Mouse (Mus musculus): ENCODE measurements around the gene Nacc2. TPM values are rescaled to one million over a fixed set of nuclear protein-coding genes. Genes with fewer than 3 reads are reported as not detected.

Gene Nacc2
- total RNA-seq (2021) = 10 to 100 TPM; 13.4 to 14.5 TPM
- long read RNA-seq, experiment 1, full-length matches to known transcripts = 14 of 23 reads
- long read RNA-seq, experiment 1, partial matches to known transcripts = 4 of 23 reads
- long read RNA-seq, experiment 1, other reads (novel, unspliced or antisense) = 5 of 23 reads
- long read RNA-seq, experiment 2, full-length matches to known transcripts = 12 of 27 reads
- long read RNA-seq, experiment 2, partial matches to known transcripts = 6 of 27 reads
- long read RNA-seq, experiment 2, other reads (novel, unspliced or antisense) = 9 of 27 reads

GRCm38 (mm10) chr2:26123079-26123648, at the start of gene Nacc2:
Nacc2 (minus strand) TSS chr2:26123220.
- no peak for DNase-seq

- no peak for DNase-seq
Observed at GRCm38 (mm10) chr2:26172166-26172565, 49.1 kb upstream of the Nacc2 start.

GRCm38 (mm10) chr2:26170376-26170775, 47.4 kb upstream of the Nacc2 start:
- no peak for DNase-seq

GRCm38 (mm10) chr2:26168843-26169579, 46.0 kb upstream of the Nacc2 start:
- DNase-seq = no peak

GRCm38 (mm10) chr2:26166890-26167289, 43.9 kb upstream of the Nacc2 start:
- DNase-seq = no peak

GRCm38 (mm10) chr2:26158064-26158463, 35.0 kb upstream of the Nacc2 start:
- no peak for DNase-seq

- no peak for DNase-seq
Observed at GRCm38 (mm10) chr2:26156191-26156977, 33.4 kb upstream of the Nacc2 start.

- no peak for DNase-seq
Observed at GRCm38 (mm10) chr2:26155737-26156136, 32.7 kb upstream of the Nacc2 start.

GRCm38 (mm10) chr2:26154586-26154985, 31.6 kb upstream of the Nacc2 start:
- DNase-seq = no peak

- no peak for DNase-seq
Observed at GRCm38 (mm10) chr2:26153909-26154340, 30.9 kb upstream of the Nacc2 start.

- peak; percentile 62 for DNase-seq
Observed at GRCm38 (mm10) chr2:26153295-26153694, 30.3 kb upstream of the Nacc2 start.

GRCm38 (mm10) chr2:26147706-26148370, 24.8 kb upstream of the Nacc2 start:
- no peak for DNase-seq

- DNase-seq = no peak
Observed at GRCm38 (mm10) chr2:26146337-26147042, 23.5 kb upstream of the Nacc2 start.

- no peak for DNase-seq
Observed at GRCm38 (mm10) chr2:26145113-26145512, 22.1 kb upstream of the Nacc2 start.

- DNase-seq = no peak
Observed at GRCm38 (mm10) chr2:26144331-26144730, 21.3 kb upstream of the Nacc2 start.

- DNase-seq = no peak
Observed at GRCm38 (mm10) chr2:26143556-26143955, 20.5 kb upstream of the Nacc2 start.

GRCm38 (mm10) chr2:26142986-26143385, 20.0 kb upstream of the Nacc2 start:
- DNase-seq = no peak

- peak; percentile 81 for DNase-seq
Observed at GRCm38 (mm10) chr2:26141893-26142635, 19.0 kb upstream of the Nacc2 start.

- DNase-seq = no peak
Observed at GRCm38 (mm10) chr2:26140903-26141302, 17.9 kb upstream of the Nacc2 start.

- peak; percentile 100 for DNase-seq
Observed at GRCm38 (mm10) chr2:26140292-26140819, 17.3 kb upstream of the Nacc2 start.

All from gastrocnemius, postnatal 10 days (tissue).